Mouse (Mus musculus) liver, postnatal 0 days (tissue): Measurements from ENCODE around the gene Spon1. TPM values are rescaled to one million over a fixed set of nuclear protein-coding genes. Genes with fewer than 3 reads are reported as not detected.

Experiments used
- ATAC-seq: fragments of 200-750 bp; cut with Nextera tagmentation; 2 replicates; pipeline ENCODE4 v1.8.0; 2017; ENCODE audit warnings: mild to moderate bottlenecking, moderate library complexity
- DNase-seq: peaks from one replicate; pipeline ENCODE4 v3.0.0-alpha.2; 2016
- H3K27ac ChIP-seq: fragments of 300-500 bp; sonication (generic); 2 replicates; pipeline ENCODE4 v1.5.1; 2014; ENCODE audit warnings: antibody characterized with exemption, moderate library complexity, mild to moderate bottlenecking, low read depth
- H3K27me3 ChIP-seq: fragments of 300-500 bp; sonication (generic); 2 replicates; pipeline ENCODE4 v1.6.1; 2014; ENCODE audit warnings: low read length, control low read depth, mixed read lengths; ENCODE audit not compliant: insufficient read depth
- H3K36me3 ChIP-seq: fragments of 300-500 bp; sonication (generic); replicated peaks from 2 replicates; pipeline ENCODE4 v1.6.1; 2014; ENCODE audit warnings: mild to moderate bottlenecking, control low read depth, low read length, moderate library complexity, mixed read lengths; ENCODE audit not compliant: insufficient read depth
- H3K4me1 ChIP-seq: fragments of 300-500 bp; sonication (generic); 2 replicates; pipeline ENCODE4 v1.6.1; 2014; ENCODE audit warnings: antibody characterized with exemption, mild to moderate bottlenecking, control low read depth; ENCODE audit not compliant: insufficient read depth
- H3K4me2 ChIP-seq: fragments of 300-500 bp; sonication (generic); 2 replicates; pipeline ENCODE4 v1.6.1; 2014; ENCODE audit warnings: low read depth, mild to moderate bottlenecking, low read length, moderate library complexity, mixed read lengths
- H3K4me3 ChIP-seq: fragments of 300-500 bp; sonication (generic); 2 replicates; pipeline ENCODE4 v1.5.1; 2014; ENCODE audit warnings: low read depth, low read length
- H3K9ac ChIP-seq: fragments of 300-500 bp; sonication (generic); replicated peaks from 2 replicates; pipeline ENCODE4 v1.6.1; 2014; ENCODE audit warnings: mild to moderate bottlenecking, moderate library complexity
- H3K9me3 ChIP-seq: fragments of 300-500 bp; sonication (generic); 2 replicates; pipeline ENCODE4 v1.6.1; 2016; ENCODE audit warnings: mild to moderate bottlenecking, control low read depth, low read length, mixed read lengths
- CTCF ChIP-seq: sonication (generic); IDR thresholded peaks from 2 replicates; pipeline ENCODE4 v1.5.1; 2016; ENCODE audit warnings: antibody characterized with exemption, low read depth
- EP300 ChIP-seq: IDR thresholded peaks from 2 replicates; pipeline ENCODE4 v1.6.1; 2016; ENCODE audit warnings: antibody characterized with exemption, low read depth, mild to moderate bottlenecking
- WGBS: fragments of 180-500 bp; shearing (Covaris S2); extraction: QIAGEN DNeasy Blood & Tissue Kit; methylation state at CpG from one replicate; pipeline ENCODE4 v1.1.7; 2014; ENCODE audit not compliant: insufficient replicate concordance; 5-methylcytosine and 5-hydroxymethylcytosine counted together
- polyA plus RNA-seq: library from polyadenylated mRNA; unstranded; fragments of >200 nt; fragmentation: Nextera tagmentation; extraction: Ambion mirVana; gene quantifications from 2 replicates; pipeline ENCODE4 v1.2.1, GENCODE M21; 2015

The Spon1 gene
- polyA plus RNA-seq, 1 experiment from 2014 or later: 0.35 TPM

GRCm38 (mm10) chr7:113845191-113845590 lies 79.4 kb downstream of the Spon1 start:
- Histone ChIP-seq H3K4me1 (no peaks in the 10 kb centered on the region), H3K27ac (no peak overlapping the region), H3K4me2 (no peak overlapping the region), H3K9me3 (no peaks in the 10 kb centered on the region), H3K36me3 (no peaks in the 10 kb centered on the region), H3K27me3 (no peaks in the 10 kb centered on the region), H3K9ac (no peak overlapping the region), H3K4me3 (no peak overlapping the region)
- 71% methylated on average over 5 of the region's 5 CpGs for WGBS
- ATAC-seq (no peak), DNase-seq (no peak)
- TF ChIP-seq EP300 (no peak), CTCF (no peak)

- no peak overlapping the region for H3K4me3 ChIP-seq
- no peaks in the 10 kb centered on the region for H3K4me1 ChIP-seq
- TF ChIP-seq EP300 (no peak), CTCF (no peak)
- no peaks in the 10 kb centered on the region for H3K36me3 ChIP-seq
- no peak overlapping the region for H3K27ac ChIP-seq
- H3K9ac ChIP-seq: no peak overlapping the region
- no peak for DNase-seq
- no peaks in the 10 kb centered on the region for H3K27me3 ChIP-seq
- no peaks in the 10 kb centered on the region for H3K9me3 ChIP-seq
- no peak overlapping the region for H3K4me2 ChIP-seq
- no peak for ATAC-seq
- WGBS: 44% methylated on average over 3 of the region's 3 CpGs
These were observed 80.8 kb downstream of the Spon1 start for GRCm38 (mm10) chr7:113846553-113846952.

- H3K4me2 ChIP-seq: no peak overlapping the region
- no peak overlapping the region for H3K4me3 ChIP-seq
- ATAC-seq (no peak), DNase-seq (no peak)
- 45% methylated on average over 7 of the region's 7 CpGs for WGBS
- H3K9ac ChIP-seq: no peak overlapping the region
- H3K9me3 ChIP-seq: no peaks in the 10 kb centered on the region
- no peak overlapping the region for H3K27ac ChIP-seq
- TF ChIP-seq EP300: no peak
- no peak for TF ChIP-seq CTCF
- no peaks in the 10 kb centered on the region for H3K4me1 ChIP-seq
- no peaks in the 10 kb centered on the region for H3K36me3 ChIP-seq
- H3K27me3 ChIP-seq: no peaks in the 10 kb centered on the region
These were observed 81.4 kb downstream of the Spon1 start for GRCm38 (mm10) chr7:113847041-113847819.

- TF ChIP-seq CTCF (no peak), EP300 (no peak)
- Histone ChIP-seq H3K4me1 (no peaks in the 10 kb centered on the region), H3K4me3 (no peak overlapping the region), H3K27me3 (no peaks in the 10 kb centered on the region), H3K9ac (no peak overlapping the region), H3K27ac (no peak overlapping the region), H3K9me3 (no peaks in the 10 kb centered on the region), H3K4me2 (no peak overlapping the region), H3K36me3 (no peaks in the 10 kb centered on the region)
- 68% methylated on average over 4 of the region's 4 CpGs for WGBS
- no peak for DNase-seq
- no peak for ATAC-seq
These were observed 84.6 kb downstream of the Spon1 start for GRCm38 (mm10) chr7:113850389-113850788.

GRCm38 (mm10) chr7:113855396-113855795 lies 89.6 kb downstream of the Spon1 start:
- 58% methylated on average over 4 of the region's 4 CpGs for WGBS

GRCm38 (mm10) chr7:113856067-113856466 lies 90.3 kb downstream of the Spon1 start:
- WGBS: 23% methylated on average over 3 of the region's 3 CpGs
- Histone ChIP-seq H3K9me3 (no peaks in the 10 kb centered on the region), H3K9ac (no peak overlapping the region), H3K27me3 (no peaks in the 10 kb centered on the region), H3K4me2 (no peak overlapping the region), H3K4me1 (no peaks in the 10 kb centered on the region), H3K36me3 (no peaks in the 10 kb centered on the region), H3K27ac (no peak overlapping the region), H3K4me3 (no peak overlapping the region)
- no peak for TF ChIP-seq CTCF
- TF ChIP-seq EP300: no peak
- ATAC-seq: peak; percentile 17; the same call in 1 of the 2 replicates
- peak; percentile 24 for DNase-seq

More at GRCm38 (mm10) chr7:113855396-113855795, 89.6 kb downstream of the Spon1 start:
- Histone ChIP-seq H3K4me1 (no peaks in the 10 kb centered on the region), H3K9ac (no peak overlapping the region), H3K27ac (peak overlapping the region; percentile 29; the same call in 1 of the 2 replicates), H3K9me3 (no peaks in the 10 kb centered on the region), H3K36me3 (no peaks in the 10 kb centered on the region), H3K27me3 (no peaks in the 10 kb centered on the region), H3K4me2 (no peak overlapping the region), H3K4me3 (no peak overlapping the region)
- DNase-seq (no peak), ATAC-seq (0 out of 2 replicates have a peak, but pooled peaks have one; percentile 13)
- TF ChIP-seq CTCF (no peak), EP300 (no peak)
